Mouse (Mus musculus): ENCODE results near the gene Zfp663.

DNA sequence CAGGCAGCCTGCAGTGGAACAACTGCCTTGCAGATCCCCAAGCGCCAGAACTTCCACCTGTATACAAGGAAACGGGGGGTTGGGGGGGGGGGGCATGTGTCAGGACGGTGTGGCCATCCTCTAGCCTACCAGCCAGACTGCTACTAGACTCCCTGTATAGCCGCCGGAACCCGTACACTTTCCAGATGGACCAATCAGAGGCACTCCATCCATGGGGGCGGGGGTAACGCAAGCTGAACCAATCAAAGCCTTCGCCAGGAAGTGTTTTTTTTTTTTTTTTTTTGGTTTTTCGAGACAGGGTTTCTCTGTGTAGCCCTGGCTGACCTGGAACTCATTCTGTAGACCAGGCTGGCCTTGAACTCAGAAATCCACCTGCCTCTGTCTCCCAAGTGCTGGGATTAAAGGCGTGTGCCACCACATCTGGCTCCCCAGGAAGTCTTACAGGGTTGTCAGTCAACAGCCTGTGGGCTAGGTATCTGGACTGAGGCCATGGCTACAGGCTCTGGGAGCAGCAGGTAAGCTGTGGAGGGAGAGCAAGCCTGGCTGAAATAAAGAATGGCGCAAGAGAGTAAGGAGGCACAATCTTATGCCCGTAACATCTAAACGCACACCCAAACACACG, 29.7 kb upstream of the Zfp663 start:
- no peak for TF ChIP-seq POLR2A (IDR thresholded peaks at IDR 0.05; ENCODE audit: extremely low read depth, insufficient read depth, low read length)
- TF ChIP-seq CTCF (IDR thresholded peaks at IDR 0.05; ENCODE audit: extremely low read depth, insufficient read depth, low read length): no peak
